Mouse (Mus musculus): ENCODE data around the gene Gm49354. TPM values are rescaled to one million over a fixed set of nuclear protein-coding genes. Genes with fewer than 3 reads are reported as not detected.

The Gm49354 gene
- polyA plus RNA-seq, 1 experiment from 2014 or later: not detected

Other genes with a start within 250 kb of the Gm49354 start
- 17.4 and 18.1 TPM in 2 replicates for gene Agtpbp1, start 197.0 kb downstream of the Gm49354 start, polyA plus RNA-seq (2015; fragmentation: Nextera tagmentation; extraction: Ambion mirVana)
- 73.0 and 87.5 TPM in 2 replicates for gene Naa35, start 197.0 kb downstream of the Gm49354 start, polyA plus RNA-seq (2015; fragmentation: Nextera tagmentation; extraction: Ambion mirVana)
- 89.8 and 108 TPM in 2 replicates for gene Golm1, start 106.4 kb downstream of the Gm49354 start, polyA plus RNA-seq (2015; fragmentation: Nextera tagmentation; extraction: Ambion mirVana)
- not detected in 2 replicates for gene 4921517D22Rik, start 88.1 kb downstream of the Gm49354 start, polyA plus RNA-seq (2015; fragmentation: Nextera tagmentation; extraction: Ambion mirVana)
- gene Spata31d1a, start 71.9 kb downstream of the Gm49354 start, polyA plus RNA-seq (2015; fragmentation: Nextera tagmentation; extraction: Ambion mirVana): not detected in 2 replicates
- not detected in 2 replicates for gene Spata31d1b, start 70.0 kb downstream of the Gm49354 start, polyA plus RNA-seq (2015; fragmentation: Nextera tagmentation; extraction: Ambion mirVana)
- gene Spata31d1d, start 50.5 kb downstream of the Gm49354 start, polyA plus RNA-seq (2015; fragmentation: Nextera tagmentation; extraction: Ambion mirVana): not detected in 2 replicates
- gene 1700014D04Rik, start 35.5 kb downstream of the Gm49354 start, polyA plus RNA-seq (2015; fragmentation: Nextera tagmentation; extraction: Ambion mirVana): 0.10 TPM in 1 of 2 replicates, not detected in the other
- gene Isca1, start 12.4 kb downstream of the Gm49354 start, polyA plus RNA-seq (2015; fragmentation: Nextera tagmentation; extraction: Ambion mirVana): 122 and 134 TPM in 2 replicates
- gene Tut7, start 40.9 kb upstream of the Gm49354 start, polyA plus RNA-seq (2015; fragmentation: Nextera tagmentation; extraction: Ambion mirVana): 52.4 and 52.9 TPM in 2 replicates

Data from stomach, embryonic 16.5 days (tissue).